Mouse (Mus musculus): ENCODE measurements around the gene Gm4744. TPM values are rescaled to one million over a fixed set of nuclear protein-coding genes. Genes with fewer than 3 reads are reported as not detected.
"Not testable (repeated sequence)": the region's sequence is repeated elsewhere in the genome, so short reads cannot be mapped to it uniquely, and the experiment has no call there.

Gene Gm4744
- total RNA-seq (2012; rRNA removed) (not detected in 2 replicates), total RNA-seq (2014; rRNA removed) (not detected in 2 replicates), polyA plus RNA-seq (2012; ENCODE audit: insufficient read length, low read depth) (not detected in 2 replicates)

- TF ChIP-seq SMC3 (IDR thresholded peaks at IDR 0.05; ENCODE audit: low read depth, low read length), result no peak
- TF ChIP-seq NELFE (IDR thresholded peaks at IDR 0.05; ENCODE audit: low read depth, low read length), result no peak
- TF ChIP-seq CHD2 (IDR thresholded peaks at IDR 0.05; ENCODE audit: low read length), result no peak
- no peaks in the 10 kb centered on the region for H3K27me3 ChIP-seq (replicated peaks)
- dilution Hi-C loops (cut with MboI; ENCODE audit: extremely low pct_ligation_motif_present, extremely low pct_unique_long_range_greater_than_20kb, low sequenced_read_pairs), result no loop called here
Measured at GRCm38 (mm10) chr6:40951770-40952169, at the start of gene Gm4744. TSS of gene Gm4744 (minus strand) at chr6:40951870.

GRCm38 (mm10) chr6:40999379-40999778, 47.7 kb upstream of the Gm4744 start, which contains the start of gene Gm2663:
TSS of gene Gm2663 (minus strand) at chr6:40999479.
- H3K9ac ChIP-seq (ENCODE audit: insufficient read depth, low read depth); H3K4me1 ChIP-seq (ENCODE audit: control insufficient read depth in 1 of 2, insufficient read depth in 2 of 2); H3K36me3 ChIP-seq (replicated peaks in 1 of 2; ENCODE audit: control insufficient read depth in 1 of 2, insufficient read depth in 1 of 2, low read length in 1 of 2); H3K4me3 ChIP-seq (replicated peaks in 1 of 3; ENCODE audit: low read depth in 2 of 3, low read length in 2 of 3, poor library complexity in 1 of 3); H3K4me2 ChIP-seq (ENCODE audit: insufficient read depth, low read depth, poor library complexity, severe bottlenecking); H3K27me3 ChIP-seq (replicated peaks); dilution Hi-C loops (cut with MboI; ENCODE audit: extremely low pct_ligation_motif_present, extremely low pct_unique_long_range_greater_than_20kb, low sequenced_read_pairs); in situ Hi-C loops (cut with MboI; ENCODE audit: low pct_ligation_motif_present, low pct_unique_long_range_greater_than_20kb, low sequenced_read_pairs); DNase-seq (ENCODE audit: extremely low read depth); H3K9me3 ChIP-seq (replicated peaks; ENCODE audit: low read length); H3K27ac ChIP-seq (ENCODE audit: insufficient read depth, low read depth); H3K79me2 ChIP-seq (replicated peaks; ENCODE audit: control insufficient read depth, extremely low read depth, insufficient read depth, poor library complexity, severe bottlenecking): not testable (repeated sequence)

More at GRCm38 (mm10) chr6:40951770-40952169, at the start of gene Gm4744:
- H3K4me3 ChIP-seq (replicated peaks in 1 of 3; ENCODE audit: low read depth in 2 of 3, low read length in 2 of 3, poor library complexity in 1 of 3), result no peak within 1 kb of the TSS
- in situ Hi-C loops (cut with MboI; ENCODE audit: low pct_ligation_motif_present, low pct_unique_long_range_greater_than_20kb, low sequenced_read_pairs), result no loop called here
- DNase-seq (ENCODE audit: extremely low read depth), result no peak
- H3K4me2 ChIP-seq (ENCODE audit: insufficient read depth, low read depth, poor library complexity, severe bottlenecking), result no peak within 1 kb of the TSS
- no peaks in the 10 kb centered on the region for H3K79me2 ChIP-seq (replicated peaks; ENCODE audit: control insufficient read depth, extremely low read depth, insufficient read depth, poor library complexity, severe bottlenecking)
- no peak within 1 kb of the TSS for H3K9ac ChIP-seq (ENCODE audit: insufficient read depth, low read depth)
- no peaks in the 10 kb centered on the region for H3K4me1 ChIP-seq (ENCODE audit: control insufficient read depth in 1 of 2, insufficient read depth in 2 of 2)
- H3K27ac ChIP-seq (ENCODE audit: insufficient read depth, low read depth), result no peak within 1 kb of the TSS
- H3K36me3 ChIP-seq (replicated peaks in 1 of 2; ENCODE audit: control insufficient read depth in 1 of 2, insufficient read depth in 1 of 2, low read length in 1 of 2), result no peaks in the 10 kb centered on the region
- no peaks in the 10 kb centered on the region for H3K9me3 ChIP-seq (replicated peaks; ENCODE audit: low read length)

- dilution Hi-C loops (cut with MboI; ENCODE audit: extremely low pct_ligation_motif_present, extremely low pct_unique_long_range_greater_than_20kb, low sequenced_read_pairs); H3K79me2 ChIP-seq (replicated peaks; ENCODE audit: control insufficient read depth, extremely low read depth, insufficient read depth, poor library complexity, severe bottlenecking); H3K4me2 ChIP-seq (ENCODE audit: insufficient read depth, low read depth, poor library complexity, severe bottlenecking); H3K9me3 ChIP-seq (replicated peaks; ENCODE audit: low read length); H3K36me3 ChIP-seq (replicated peaks in 1 of 2; ENCODE audit: control insufficient read depth in 1 of 2, insufficient read depth in 1 of 2, low read length in 1 of 2); H3K4me1 ChIP-seq (ENCODE audit: control insufficient read depth in 1 of 2, insufficient read depth in 2 of 2); in situ Hi-C loops (cut with MboI; ENCODE audit: low pct_ligation_motif_present, low pct_unique_long_range_greater_than_20kb, low sequenced_read_pairs); H3K9ac ChIP-seq (ENCODE audit: insufficient read depth, low read depth); H3K27ac ChIP-seq (ENCODE audit: insufficient read depth, low read depth); H3K4me3 ChIP-seq (replicated peaks in 1 of 3; ENCODE audit: low read depth in 2 of 3, low read length in 2 of 3, poor library complexity in 1 of 3); DNase-seq (ENCODE audit: extremely low read depth); H3K27me3 ChIP-seq (replicated peaks): not testable (repeated sequence)
Measured at GRCm38 (mm10) chr6:40964454-40964853, 12.8 kb upstream of the Gm4744 start, which contains the start of gene 1810009J06Rik. TSS of gene 1810009J06Rik (plus strand) at chr6:40964754.

- dilution Hi-C loops (cut with MboI; ENCODE audit: extremely low pct_ligation_motif_present, extremely low pct_unique_long_range_greater_than_20kb, low sequenced_read_pairs), result no loop called here
- TF ChIP-seq ZC3H11A (IDR thresholded peaks at IDR 0.05; ENCODE audit: low read depth, low read length), result no peak
- TF ChIP-seq USF2 (conservative IDR thresholded peaks at IDR 0.05; ENCODE audit: low read depth, low read length), result no peak
- no peak for TF ChIP-seq SIN3A (IDR thresholded peaks at IDR 0.05; ENCODE audit: low read length)
- TF ChIP-seq UBTF (IDR thresholded peaks at IDR 0.05; ENCODE audit: low read depth, low read length), result no peak
- no peak for TF ChIP-seq GABPA (IDR thresholded peaks at IDR 0.05; ENCODE audit: insufficient replicate concordance, low read depth, low read length)
- TF ChIP-seq NELFE (IDR thresholded peaks at IDR 0.05; ENCODE audit: low read depth, low read length), result no peak
- no peak for TF ChIP-seq ETS1 (conservative IDR thresholded peaks at IDR 0.05; ENCODE audit: low read depth, low read length)
- no peaks in the 10 kb centered on the region for H3K27me3 ChIP-seq (replicated peaks)
Measured at GRCm38 (mm10) chr6:40953716-40954115, 2.0 kb upstream of the Gm4744 start.

More at GRCm38 (mm10) chr6:40953716-40954115, 2.0 kb upstream of the Gm4744 start:
- no peaks in the 10 kb centered on the region for H3K36me3 ChIP-seq (replicated peaks in 1 of 2; ENCODE audit: control insufficient read depth in 1 of 2, insufficient read depth in 1 of 2, low read length in 1 of 2)
- H3K9ac ChIP-seq (ENCODE audit: insufficient read depth, low read depth), result no peak overlapping the region
- H3K4me3 ChIP-seq (replicated peaks in 1 of 3; ENCODE audit: low read depth in 2 of 3, low read length in 2 of 3, poor library complexity in 1 of 3), result no peak overlapping the region
- no peak overlapping the region for H3K27ac ChIP-seq (ENCODE audit: insufficient read depth, low read depth)
- peaks cover 2% of the 10 kb centered on the region for H3K9me3 ChIP-seq (replicated peaks; ENCODE audit: low read length)
- in situ Hi-C loops (cut with MboI; ENCODE audit: low pct_ligation_motif_present, low pct_unique_long_range_greater_than_20kb, low sequenced_read_pairs), result no loop called here
- no peaks in the 10 kb centered on the region for H3K79me2 ChIP-seq (replicated peaks; ENCODE audit: control insufficient read depth, extremely low read depth, insufficient read depth, poor library complexity, severe bottlenecking)
- no peaks in the 10 kb centered on the region for H3K4me1 ChIP-seq (ENCODE audit: control insufficient read depth in 1 of 2, insufficient read depth in 2 of 2)
- no peak overlapping the region for H3K4me2 ChIP-seq (ENCODE audit: insufficient read depth, low read depth, poor library complexity, severe bottlenecking)
- no peak for DNase-seq (ENCODE audit: extremely low read depth)
